Mouse (Mus musculus) naive thymus-derived CD4-positive, alpha-beta T cell, adult 5 months (primary cell): ENCODE results near the gene Usf2. TPM values are rescaled to one million over a fixed set of nuclear protein-coding genes. Genes with fewer than 3 reads are reported as not detected.

Source experiments
- polyA plus RNA-seq: library from polyadenylated mRNA; unstranded; fragments of 100-300 nt; shearing (Covaris generic); gene quantifications from one replicate; pipeline ENCODE4 v1.2.1, GENCODE M21; 2017

Usf2 gene
- 12.8 TPM for polyA plus RNA-seq

GRCm38 (mm10) chr7:30956756-30957366 lies at the start of gene Usf2:
Usf2 (minus strand) TSS chr7:30956803.

GRCm38 (mm10) chr7:30973501-30974289 lies 17.1 kb upstream of the Usf2 start, which contains the start of gene Fam187b:
Fam187b (plus strand) TSS chr7:30973790.

GRCm38 (mm10) chr7:30973251-30973500 lies 16.6 kb upstream of the Usf2 start, which contains the start of gene Lsr:
Lsr (minus strand) TSS chr7:30973464.

GRCm38 (mm10) chr7:30943909-30944635 lies 12.5 kb downstream of the Usf2 start, which contains the start of gene Hamp:
Hamp (minus strand) TSS chr7:30944032.

GRCm38 (mm10) chr7:30924581-30924980 lies 32.0 kb downstream of the Usf2 start, which contains the start of gene Hamp2:
Hamp2 (minus strand) TSS chr7:30924681.

GRCm38 (mm10) chr7:30914732-30915131 lies 41.9 kb downstream of the Usf2 start, which contains the start of gene Mag:
Mag (minus strand) TSS chr7:30914873.

Other genes starting within 250 kb of the Usf2 start
- gene Atp4a, start 244.6 kb downstream of the Usf2 start, polyA plus RNA-seq: not detected
- gene Tmem147, start 227.3 kb downstream of the Usf2 start, polyA plus RNA-seq: 70.8 TPM
- 1.4 TPM for gene Gapdhs, start 213.1 kb downstream of the Usf2 start, polyA plus RNA-seq
- 1.0 TPM for gene Sbsn, start 205.3 kb downstream of the Usf2 start, polyA plus RNA-seq
- not detected for gene Dmkn, start 193.0 kb downstream of the Usf2 start, polyA plus RNA-seq
- gene Krtdap, start 168.9 kb downstream of the Usf2 start, polyA plus RNA-seq: not detected
- not detected for gene Ffar2, start 133.0 kb downstream of the Usf2 start, polyA plus RNA-seq
- not detected for gene Ffar3, start 100.6 kb downstream of the Usf2 start, polyA plus RNA-seq
- not detected for gene Ffar1, start 95.2 kb downstream of the Usf2 start, polyA plus RNA-seq
- gene Cd22, start 76.5 kb downstream of the Usf2 start, polyA plus RNA-seq: not detected
- gene Mag, start 41.9 kb downstream of the Usf2 start, polyA plus RNA-seq: not detected
- gene Hamp2, start 32.1 kb downstream of the Usf2 start, polyA plus RNA-seq: not detected
- gene Hamp, start 12.8 kb downstream of the Usf2 start, polyA plus RNA-seq: not detected
- gene Lsr, start 16.7 kb upstream of the Usf2 start, polyA plus RNA-seq: 1.1 TPM
- gene Fam187b, start 17.0 kb upstream of the Usf2 start, polyA plus RNA-seq: not detected
- gene Fxyd5, start 85.7 kb upstream of the Usf2 start, polyA plus RNA-seq: 1,718 TPM
- gene Fxyd7, start 94.7 kb upstream of the Usf2 start, polyA plus RNA-seq: 1.6 TPM
- gene Fxyd1, start 100.4 kb upstream of the Usf2 start, polyA plus RNA-seq: not detected
- not detected for gene Lgi4, start 102.5 kb upstream of the Usf2 start, polyA plus RNA-seq
- not detected for gene Fxyd3, start 119.9 kb upstream of the Usf2 start, polyA plus RNA-seq
- not detected for gene Hpn, start 158.5 kb upstream of the Usf2 start, polyA plus RNA-seq
- not detected for gene Scn1b, start 170.2 kb upstream of the Usf2 start, polyA plus RNA-seq
- gene Gramd1a, start 199.1 kb upstream of the Usf2 start, polyA plus RNA-seq: 669 TPM